Mouse (Mus musculus) liver, embryonic 14.5 days (tissue): ENCODE results near the gene Tifa.

Experiments
- CTCF ChIP-seq: IDR thresholded peaks from 2 replicates; pipeline ENCODE4 v1.5.1; 2016; ENCODE audit warnings: antibody characterized with exemption, low read depth, control low read depth
- EP300 ChIP-seq: IDR thresholded peaks from 2 replicates; pipeline ENCODE4 v1.6.1; 2016; ENCODE audit warnings: antibody characterized with exemption, low read depth

DNA sequence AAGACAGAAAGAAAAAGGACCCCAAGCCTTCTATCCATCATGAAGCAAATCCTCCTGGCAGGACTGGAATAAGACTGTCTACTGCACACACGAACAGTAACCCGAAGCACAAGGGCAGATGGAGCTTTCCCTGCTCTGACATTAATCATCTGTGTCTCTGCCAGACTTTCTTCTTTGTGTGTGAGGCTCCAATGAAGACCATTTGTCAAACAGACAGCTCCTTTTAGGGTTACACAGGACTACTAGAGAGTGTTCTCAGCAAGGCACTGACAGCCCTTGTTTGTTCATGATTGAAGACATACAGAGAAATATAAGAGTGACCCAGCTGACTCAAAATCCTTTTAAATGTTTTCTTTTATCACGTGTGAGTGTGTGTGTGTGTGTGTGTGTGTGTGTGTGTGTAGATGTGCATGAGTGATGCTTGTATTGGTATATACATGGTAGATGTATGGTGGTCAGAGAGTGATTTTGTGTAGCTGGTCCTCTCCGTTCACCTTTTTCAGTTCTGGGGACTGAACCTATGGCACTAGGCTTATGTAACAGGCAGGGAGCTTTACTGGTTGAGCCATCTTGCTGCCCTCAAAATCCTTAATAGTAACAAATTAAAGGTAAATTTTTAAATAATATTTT is 84.8 kb downstream of the Tifa start:
- no peak for TF ChIP-seq CTCF
- TF ChIP-seq EP300, result no peak
